Mouse (Mus musculus): ENCODE results near the gene Tas2r119. TPM values are rescaled to one million over a fixed set of nuclear protein-coding genes. Genes with fewer than 3 reads are reported as not detected.
"Not testable (repeated sequence)": the region's sequence is repeated elsewhere in the genome, so short reads cannot be mapped to it uniquely, and the experiment has no call there.

The Tas2r119 gene
- polyA plus RNA-seq, 1 experiment from 2014 or later = not detected

GRCm38 (mm10) chr15:32198561-32198960 is 21.5 kb downstream of the Tas2r119 start:
- Histone ChIP-seq H3K4me1 (ENCODE audit: control insufficient read depth, insufficient read depth, low read depth, low read length) (no peaks in the 10 kb centered on the region), H3K27me3 (replicated peaks; ENCODE audit: control insufficient read depth, insufficient read depth, low read length) (no peaks in the 10 kb centered on the region), H3K4me2 (ENCODE audit: low read length) (no peak overlapping the region), H3K4me3 (ENCODE audit: low read length) (no peak overlapping the region), H3K36me3 (ENCODE audit: control insufficient read depth, insufficient read depth, low read length) (no peaks in the 10 kb centered on the region), H3K27ac (ENCODE audit: low read depth, low read length) (no peak overlapping the region), H3K9me3 (ENCODE audit: control insufficient read depth, low read length) (no peaks in the 10 kb centered on the region), H3K9ac (ENCODE audit: low read depth, low read length) (no peak overlapping the region)
- ATAC-seq = no peak
- 70% methylated on average over 5 of the region's 5 CpGs for WGBS

GRCm38 (mm10) chr15:32203242-32203641 is 26.2 kb downstream of the Tas2r119 start:
- no peaks in the 10 kb centered on the region for H3K36me3 ChIP-seq (ENCODE audit: control insufficient read depth, insufficient read depth, low read length)
- no peaks in the 10 kb centered on the region for H3K4me1 ChIP-seq (ENCODE audit: control insufficient read depth, insufficient read depth, low read depth, low read length)
- no peak for ATAC-seq
- no peak overlapping the region for H3K9ac ChIP-seq (ENCODE audit: low read depth, low read length)
- WGBS = 82% methylated on average over 5 of the region's 5 CpGs
- H3K27me3 ChIP-seq (replicated peaks; ENCODE audit: control insufficient read depth, insufficient read depth, low read length) = no peaks in the 10 kb centered on the region
- no peaks in the 10 kb centered on the region for H3K9me3 ChIP-seq (ENCODE audit: control insufficient read depth, low read length)
- no peak overlapping the region for H3K4me2 ChIP-seq (ENCODE audit: low read length)
- H3K4me3 ChIP-seq (ENCODE audit: low read length) = no peak overlapping the region
- no peak overlapping the region for H3K27ac ChIP-seq (ENCODE audit: low read depth, low read length)

GRCm38 (mm10) chr15:32204908-32205307 is 27.8 kb downstream of the Tas2r119 start:
- no peak overlapping the region for H3K27ac ChIP-seq (ENCODE audit: low read depth, low read length)
- H3K9me3 ChIP-seq (ENCODE audit: control insufficient read depth, low read length) = no peaks in the 10 kb centered on the region
- no peaks in the 10 kb centered on the region for H3K36me3 ChIP-seq (ENCODE audit: control insufficient read depth, insufficient read depth, low read length)
- H3K9ac ChIP-seq (ENCODE audit: low read depth, low read length) = no peak overlapping the region
- no peak overlapping the region for H3K4me3 ChIP-seq (ENCODE audit: low read length)
- H3K4me1 ChIP-seq (ENCODE audit: control insufficient read depth, insufficient read depth, low read depth, low read length) = no peaks in the 10 kb centered on the region
- no peak for ATAC-seq
- WGBS = 91% methylated on average over 10 of the region's 10 CpGs
- no peaks in the 10 kb centered on the region for H3K27me3 ChIP-seq (replicated peaks; ENCODE audit: control insufficient read depth, insufficient read depth, low read length)
- no peak overlapping the region for H3K4me2 ChIP-seq (ENCODE audit: low read length)

GRCm38 (mm10) chr15:32214687-32215086 is 37.6 kb downstream of the Tas2r119 start:
- not testable (repeated sequence) for H3K27me3 ChIP-seq (replicated peaks; ENCODE audit: control insufficient read depth, insufficient read depth, low read length); H3K36me3 ChIP-seq (ENCODE audit: control insufficient read depth, insufficient read depth, low read length); H3K4me3 ChIP-seq (ENCODE audit: low read length); ATAC-seq; H3K4me2 ChIP-seq (ENCODE audit: low read length); H3K9me3 ChIP-seq (ENCODE audit: control insufficient read depth, low read length); H3K4me1 ChIP-seq (ENCODE audit: control insufficient read depth, insufficient read depth, low read depth, low read length); H3K27ac ChIP-seq (ENCODE audit: low read depth, low read length); H3K9ac ChIP-seq (ENCODE audit: low read depth, low read length)
- 93% methylated on average over 10 of the region's 10 CpGs for WGBS

- no peak overlapping the region for H3K4me3 ChIP-seq (ENCODE audit: low read length)
These were observed 45.9 kb downstream of the Tas2r119 start for GRCm38 (mm10) chr15:32223028-32223427.

DNA sequence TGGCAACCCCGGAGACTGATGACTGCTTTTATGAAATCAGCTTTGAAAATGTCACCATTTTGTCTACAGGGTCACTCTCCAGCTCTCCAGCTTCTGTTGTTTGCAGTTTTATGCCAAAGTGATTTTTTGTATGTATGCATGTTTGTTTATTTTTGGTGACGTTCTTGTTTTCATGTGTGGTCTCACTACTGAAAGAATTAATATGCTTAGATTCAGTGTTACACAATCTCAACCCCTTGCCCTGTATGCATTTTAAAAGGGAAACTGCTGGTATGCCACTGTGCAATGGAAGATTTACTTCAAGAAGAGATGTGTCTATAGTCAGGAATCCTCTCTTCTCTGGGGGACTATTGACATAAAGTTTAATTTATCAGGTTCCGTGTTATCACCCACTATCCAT is 48.3 kb downstream of the Tas2r119 start:
- ATAC-seq = no peak
- Histone ChIP-seq H3K36me3 (ENCODE audit: control insufficient read depth, insufficient read depth, low read length) (no peaks in the 10 kb centered on the region), H3K9ac (ENCODE audit: low read depth, low read length) (no peak overlapping the region), H3K27ac (ENCODE audit: low read depth, low read length) (no peak overlapping the region), H3K9me3 (ENCODE audit: control insufficient read depth, low read length) (no peaks in the 10 kb centered on the region), H3K27me3 (replicated peaks; ENCODE audit: control insufficient read depth, insufficient read depth, low read length) (no peaks in the 10 kb centered on the region; the same call in 1 of the 2 replicates), H3K4me2 (ENCODE audit: low read length) (no peak overlapping the region), H3K4me1 (ENCODE audit: control insufficient read depth, insufficient read depth, low read depth, low read length) (no peaks in the 10 kb centered on the region), H3K4me3 (ENCODE audit: low read length) (no peak overlapping the region)
- WGBS = 87% methylated on average over 3 of the region's 3 CpGs

More at GRCm38 (mm10) chr15:32223028-32223427, 45.9 kb downstream of the Tas2r119 start:
- Histone ChIP-seq H3K27me3 (replicated peaks; ENCODE audit: control insufficient read depth, insufficient read depth, low read length) (no peaks in the 10 kb centered on the region; the same call in 1 of the 2 replicates), H3K27ac (ENCODE audit: low read depth, low read length) (no peak overlapping the region), H3K9ac (ENCODE audit: low read depth, low read length) (no peak overlapping the region), H3K4me1 (ENCODE audit: control insufficient read depth, insufficient read depth, low read depth, low read length) (no peaks in the 10 kb centered on the region), H3K4me2 (ENCODE audit: low read length) (no peak overlapping the region), H3K9me3 (ENCODE audit: control insufficient read depth, low read length) (no peaks in the 10 kb centered on the region), H3K36me3 (ENCODE audit: control insufficient read depth, insufficient read depth, low read length) (no peaks in the 10 kb centered on the region)
- no peak for ATAC-seq
- 94% methylated on average over 7 of the region's 7 CpGs for WGBS

DNA sequence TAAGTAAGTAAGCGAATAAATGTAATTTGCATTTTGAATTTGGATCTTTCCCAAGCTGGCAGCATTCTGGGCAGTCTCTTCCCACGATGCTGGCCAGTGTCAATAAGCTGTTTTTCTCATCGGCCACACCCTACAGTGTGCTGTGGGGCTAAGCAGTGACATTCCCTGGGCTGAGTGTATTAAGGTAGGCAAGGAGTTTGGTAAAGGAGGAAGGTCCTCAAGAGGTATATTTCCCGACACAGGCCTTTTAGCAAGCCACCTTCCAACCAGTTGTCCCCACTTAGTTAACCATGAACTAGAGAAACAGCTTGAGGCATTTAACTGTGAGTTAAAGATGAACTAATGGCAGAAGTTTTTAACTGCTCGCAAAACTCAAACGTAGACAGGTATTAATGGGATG is 49.3 kb downstream of the Tas2r119 start:
- WGBS = 82% methylated on average over 6 of the region's 6 CpGs
- Histone ChIP-seq H3K27me3 (replicated peaks; ENCODE audit: control insufficient read depth, insufficient read depth, low read length) (no peaks in the 10 kb centered on the region; the same call in 1 of the 2 replicates), H3K4me1 (ENCODE audit: control insufficient read depth, insufficient read depth, low read depth, low read length) (no peaks in the 10 kb centered on the region), H3K9ac (ENCODE audit: low read depth, low read length) (no peak overlapping the region), H3K4me3 (ENCODE audit: low read length) (no peak overlapping the region), H3K27ac (ENCODE audit: low read depth, low read length) (no peak overlapping the region), H3K9me3 (ENCODE audit: control insufficient read depth, low read length) (no peaks in the 10 kb centered on the region), H3K4me2 (ENCODE audit: low read length) (no peak overlapping the region), H3K36me3 (ENCODE audit: control insufficient read depth, insufficient read depth, low read length) (no peaks in the 10 kb centered on the region)
- ATAC-seq = no peak

DNA sequence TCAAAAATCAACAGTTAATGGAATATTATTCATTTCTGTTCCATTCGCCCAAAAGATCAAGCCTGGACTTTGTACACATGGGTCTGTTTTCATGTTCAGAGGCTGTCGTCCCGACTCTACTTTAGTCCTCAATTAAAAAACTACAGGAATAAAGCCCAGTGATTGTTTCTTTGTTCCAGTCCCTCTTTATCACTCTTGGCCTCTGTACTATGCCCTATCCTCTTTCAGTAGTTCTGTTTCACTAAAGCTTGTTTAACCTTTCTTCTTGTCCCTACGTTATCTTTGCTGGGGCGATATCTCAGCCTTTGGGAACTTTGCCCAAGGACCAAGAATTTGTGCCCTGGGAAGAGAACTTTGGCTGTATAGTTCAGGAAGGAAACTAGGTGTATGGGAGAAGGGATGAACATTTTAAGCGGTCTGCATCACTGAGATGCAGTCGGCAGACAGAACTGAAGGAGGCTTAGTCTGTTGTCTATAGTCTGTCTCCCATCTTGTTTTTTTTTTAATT is 49.9 kb downstream of the Tas2r119 start:
- no peak overlapping the region for H3K27ac ChIP-seq (ENCODE audit: low read depth, low read length)
- H3K4me3 ChIP-seq (ENCODE audit: low read length) = no peak overlapping the region
- H3K4me2 ChIP-seq (ENCODE audit: low read length) = no peak overlapping the region
- ATAC-seq = no peak
- no peaks in the 10 kb centered on the region for H3K4me1 ChIP-seq (ENCODE audit: control insufficient read depth, insufficient read depth, low read depth, low read length)
- H3K27me3 ChIP-seq (replicated peaks; ENCODE audit: control insufficient read depth, insufficient read depth, low read length) = no peaks in the 10 kb centered on the region; the same call in 1 of the 2 replicates
- no peaks in the 10 kb centered on the region for H3K9me3 ChIP-seq (ENCODE audit: control insufficient read depth, low read length)
- H3K9ac ChIP-seq (ENCODE audit: low read depth, low read length) = no peak overlapping the region
- no peaks in the 10 kb centered on the region for H3K36me3 ChIP-seq (ENCODE audit: control insufficient read depth, insufficient read depth, low read length)
- 92% methylated on average over 7 of the region's 7 CpGs for WGBS

All from hindbrain, embryonic 16.5 days (tissue).